Comparison of ENCODE assay signal across 8 mouse cellular contexts in the genomic region with DNA sequence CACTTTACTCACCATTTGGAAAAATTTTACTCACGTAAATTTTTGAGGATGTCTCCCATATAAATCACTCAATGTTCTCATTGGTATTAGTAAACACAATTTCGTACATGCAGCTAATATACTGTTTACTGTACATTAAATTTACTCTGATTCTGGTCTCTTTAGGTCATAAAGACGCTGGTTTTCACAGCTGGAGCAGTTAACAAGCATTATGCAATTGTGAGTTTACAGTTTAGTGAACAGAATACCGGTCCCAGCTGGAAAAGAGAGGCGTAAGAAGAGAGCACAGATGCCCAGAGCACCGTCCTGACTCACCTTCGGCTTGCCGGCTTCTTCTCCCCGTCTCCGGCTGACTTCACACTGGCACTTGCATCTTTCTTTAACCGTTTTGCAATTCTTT. TPM values are rescaled to one million over a fixed set of nuclear protein-coding genes. Genes with fewer than 3 reads are reported as not detected.
DNase-seq lines count a peak whose midpoint lies in the region; ATAC-seq and TF ChIP-seq lines count a peak whose summit lies in the region.

A gene (plus strand): TSS at position 301 of the 400 bp plus-strand sequence.

- H3K4me2 ChIP-seq in forebrain, embryonic 11.5 days (ENCODE audit: low read depth, low read length, severe bottlenecking): no peak within 1 kb of the TSS
- no peak within 1 kb of the TSS for H3K4me2 ChIP-seq in liver, embryonic 13.5 days

- ATAC-seq in forebrain, embryonic 11.5 days (replicated peaks; ENCODE audit: low FRiP score): no peak
- ATAC-seq in liver, embryonic 13.5 days (ENCODE audit: low read depth): no peak
- ATAC-seq in erythroid progenitor cell, adult 5-6 weeks (replicated peaks; ENCODE audit: low FRiP score, poor library complexity, severe bottlenecking): no peak

- no peaks in the 10 kb centered on the region for H3K27me3 ChIP-seq in thymus, adult 2 months (ENCODE audit: control insufficient read depth, insufficient read depth, low read length)
- no peaks in the 10 kb centered on the region for H3K27me3 ChIP-seq in forebrain, embryonic 11.5 days (ENCODE audit: control insufficient read depth, insufficient read depth, low read length)
- no peaks in the 10 kb centered on the region for H3K27me3 ChIP-seq in hindbrain, embryonic 10.5 days (ENCODE audit: insufficient read depth, poor library complexity, severe bottlenecking)
- H3K27me3 ChIP-seq in liver, embryonic 13.5 days: no peaks in the 10 kb centered on the region

- peaks cover 3% of the 10 kb centered on the region; the same call in 1 of the 2 replicates for H3K36me3 ChIP-seq in thymus, adult 2 months (ENCODE audit: control insufficient read depth, insufficient read depth, low read length)
- H3K36me3 ChIP-seq in forebrain, embryonic 11.5 days (ENCODE audit: control insufficient read depth, insufficient read depth, low read length): no peaks in the 10 kb centered on the region
- peaks cover 29% of the 10 kb centered on the region for H3K36me3 ChIP-seq in hindbrain, embryonic 10.5 days
- peaks cover 5% of the 10 kb centered on the region for H3K36me3 ChIP-seq in liver, embryonic 13.5 days

- no peaks in the 10 kb centered on the region for H3K4me1 ChIP-seq in thymus, adult 2 months (replicated peaks; ENCODE audit: control insufficient read depth, insufficient read depth, low read length)
- no peaks in the 10 kb centered on the region for H3K4me1 ChIP-seq in forebrain, embryonic 11.5 days (replicated peaks; ENCODE audit: control insufficient read depth, insufficient read depth, low read length)
- no peaks in the 10 kb centered on the region for H3K4me1 ChIP-seq in hindbrain, embryonic 10.5 days (replicated peaks)
- no peaks in the 10 kb centered on the region for H3K4me1 ChIP-seq in liver, embryonic 13.5 days (replicated peaks)

- no peak for DNase-seq in thymus, adult 2 months
- no peak for DNase-seq in thymus, postnatal 4 days
- DNase-seq in forebrain, embryonic 11.5 days (ENCODE audit: low spot score): no peak
- no peak for DNase-seq in hindbrain, embryonic 10.5 days (ENCODE audit: low spot score)
- DNase-seq in liver, embryonic 13.5 days: no peak
- DNase-seq in kidney, postnatal 25 days: no peak
- no peak for DNase-seq in urinary bladder, postnatal 25 days (ENCODE audit: low spot score)

- no peaks in the 10 kb centered on the region for H3K9me3 ChIP-seq in forebrain, embryonic 11.5 days (ENCODE audit: control insufficient read depth, low read length)
- H3K9me3 ChIP-seq in hindbrain, embryonic 10.5 days: no peaks in the 10 kb centered on the region
- H3K9me3 ChIP-seq in liver, embryonic 13.5 days (replicated peaks): no peaks in the 10 kb centered on the region

- no peak for TF ChIP-seq CTCF in thymus, adult 2 months (IDR thresholded peaks at IDR 0.05; ENCODE audit: borderline replicate concordance, control insufficient read depth, extremely low read depth, insufficient read depth, low read length, poor library complexity)

- H3K27ac ChIP-seq in thymus, adult 2 months (ENCODE audit: control insufficient read depth, insufficient read depth, low read length): no peak within 1 kb of the TSS
- no peak within 1 kb of the TSS for H3K27ac ChIP-seq in forebrain, embryonic 11.5 days (ENCODE audit: low read depth, low read length)
- H3K27ac ChIP-seq in hindbrain, embryonic 10.5 days: no peak within 1 kb of the TSS
- no peak within 1 kb of the TSS for H3K27ac ChIP-seq in liver, embryonic 13.5 days

- H3K4me3 ChIP-seq in thymus, adult 2 months (ENCODE audit: control insufficient read depth, insufficient read depth, low read length): no peak within 1 kb of the TSS
- no peak within 1 kb of the TSS for H3K4me3 ChIP-seq in forebrain, embryonic 11.5 days (ENCODE audit: low read depth, low read length)
- H3K4me3 ChIP-seq in hindbrain, embryonic 10.5 days: no peak within 1 kb of the TSS
- no peak within 1 kb of the TSS for H3K4me3 ChIP-seq in liver, embryonic 13.5 days (replicated peaks)

- no peak for TF ChIP-seq POLR2A in thymus, adult 2 months (IDR thresholded peaks at IDR 0.05; ENCODE audit: control insufficient read depth, extremely low read depth, insufficient read depth, low read length, poor library complexity)

- WGBS in thymus, adult 2 months: 97% methylated on average over 11 of the region's 11 CpGs
- 92% methylated on average over 11 of the region's 11 CpGs for WGBS in forebrain, embryonic 11.5 days
- 94% methylated on average over 11 of the region's 11 CpGs for WGBS in hindbrain, embryonic 10.5 days
- WGBS in liver, embryonic 13.5 days (ENCODE audit: insufficient replicate concordance): 81% methylated on average over 11 of the region's 11 CpGs

- no peak within 1 kb of the TSS for H3K9ac ChIP-seq in forebrain, embryonic 11.5 days (ENCODE audit: low read length)
- no peak within 1 kb of the TSS for H3K9ac ChIP-seq in liver, embryonic 13.5 days

RNA-seq across cellular contexts. Expression of the gene that starts here (rescaled TPM):
- 10.9 and 12.9 TPM in 2 replicates for polyA plus RNA-seq in thymus, adult 2 months (2012; rRNA removed)
- 19.6 and 20.3 TPM in 2 replicates for polyA plus RNA-seq in forebrain, embryonic 11.5 days (2014; fragmentation: Nextera tagmentation; extraction: Ambion mirVana)
- 14.2 and 21.5 TPM in 2 replicates for polyA plus RNA-seq in hindbrain, embryonic 10.5 days (2016; fragmentation: Nextera tagmentation; extraction: Ambion mirVana)
- polyA plus RNA-seq in liver, embryonic 13.5 days (2015; fragmentation: Nextera tagmentation; extraction: Ambion mirVana): 10.3 and 11.6 TPM in 2 replicates
- total RNA-seq in erythroid progenitor cell, adult 5-6 weeks (2015; ENCODE audit: low replicate concordance): 11.9 and 30.2 TPM in 2 replicates
- 6.3 and 12.2 TPM in 2 replicates for total RNA-seq in erythroid progenitor cell, adult 5-6 weeks (2017; ENCODE audit: low replicate concordance)
